Mouse (Mus musculus) forebrain, embryonic 14.5 days (tissue): ENCODE results near the gene Orai1. TPM values are rescaled to one million over a fixed set of nuclear protein-coding genes. Genes with fewer than 3 reads are reported as not detected.

Source experiments
- ATAC-seq: fragments of 200-750 bp; cut with Nextera tagmentation; 2 replicates; pipeline ENCODE4 v1.8.0; 2017; ENCODE audit warnings: mild to moderate bottlenecking, moderate library complexity
- DNase-seq: peaks from one replicate; pipeline ENCODE4 v3.0.0-alpha.2; 2015; ENCODE audit warnings: low spot score
- H3K27ac ChIP-seq: fragments of 300-500 bp; sonication (generic); 2 replicates; pipeline ENCODE4 v1.5.1; 2014; ENCODE audit warnings: low read depth, mild to moderate bottlenecking, control low read depth, low read length, moderate library complexity
- H3K27me3 ChIP-seq: fragments of 300-500 bp; sonication (generic); replicated peaks from 2 replicates; pipeline ENCODE4 v1.6.1; 2014; ENCODE audit warnings: low read length, control low read depth, mixed read lengths; ENCODE audit not compliant: control insufficient read depth, insufficient read depth
- H3K36me3 ChIP-seq: fragments of 300-500 bp; sonication (generic); 2 replicates; pipeline ENCODE4 v1.6.1; 2014; ENCODE audit warnings: low read length, control low read depth; ENCODE audit not compliant: control insufficient read depth, insufficient read depth
- H3K4me1 ChIP-seq: fragments of 300-500 bp; sonication (generic); 2 replicates; pipeline ENCODE4 v1.6.1; 2014; ENCODE audit warnings: antibody characterized with exemption, low read length, control low read depth; ENCODE audit not compliant: control insufficient read depth, insufficient read depth
- H3K4me2 ChIP-seq: fragments of 300-500 bp; sonication (generic); 2 replicates; pipeline ENCODE4 v1.6.1; 2014; ENCODE audit warnings: mild to moderate bottlenecking, control low read depth, low read length
- H3K4me3 ChIP-seq: fragments of 300-500 bp; sonication (generic); 2 replicates; pipeline ENCODE4 v1.5.1; 2014; ENCODE audit warnings: low read depth, low read length, control low read depth
- H3K9ac ChIP-seq: fragments of 300-500 bp; sonication (generic); 2 replicates; pipeline ENCODE4 v1.6.1; 2014; ENCODE audit warnings: mild to moderate bottlenecking, low read length, control low read depth, moderate library complexity
- H3K9me3 ChIP-seq: fragments of 300-500 bp; sonication (generic); replicated peaks from 2 replicates; pipeline ENCODE4 v1.6.1; 2016; ENCODE audit warnings: low read length, control low read depth, mixed read lengths; ENCODE audit not compliant: control insufficient read depth
- WGBS: fragments of 180-500 bp; shearing (Covaris S2); extraction: QIAGEN DNeasy Blood & Tissue Kit; methylation state at CpG from one replicate; pipeline ENCODE4 v1.1.7; 2014; 5-methylcytosine and 5-hydroxymethylcytosine counted together
- polyA plus RNA-seq: library from polyadenylated mRNA; unstranded; fragments of >200 nt; fragmentation: Nextera tagmentation; extraction: Ambion mirVana; gene quantifications from 2 replicates; pipeline ENCODE4 v1.2.1, GENCODE M21; 2014

The Orai1 gene
- polyA plus RNA-seq, 1 experiment from 2014 or later = 13.8 TPM

DNA sequence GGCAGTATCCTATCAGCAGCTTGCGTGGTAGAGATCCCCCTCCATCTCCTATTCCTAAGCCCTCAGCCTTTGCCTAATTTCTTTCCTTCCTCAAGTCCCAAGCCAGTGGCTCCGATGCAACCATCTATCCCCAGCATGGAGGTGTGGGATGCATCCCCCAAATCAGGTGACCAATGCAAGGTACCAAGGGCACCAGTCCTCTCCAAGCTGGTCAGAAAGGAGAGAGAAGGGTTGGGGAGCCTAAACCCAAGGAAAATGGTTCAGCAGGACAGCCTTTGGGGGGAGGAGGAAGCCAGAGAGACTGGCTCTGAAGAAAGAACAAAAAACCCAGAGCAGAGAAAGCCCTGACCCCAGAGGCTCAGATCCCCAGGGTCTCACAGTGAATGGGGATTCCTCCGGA lies 29.6 kb upstream of the Orai1 start:
- no peak overlapping the region for H3K27ac ChIP-seq
- no peak for ATAC-seq
- 40% methylated on average over 3 of the region's 3 CpGs for WGBS
- 0 out of 2 replicates have a peak, but pooled peaks cover 7% of the 10 kb centered on the region for H3K36me3 ChIP-seq
- H3K27me3 ChIP-seq = no peaks in the 10 kb centered on the region
- H3K4me3 ChIP-seq = no peak overlapping the region
- peaks cover 34% of the 10 kb centered on the region for H3K4me1 ChIP-seq
- DNase-seq = no peak
- H3K9ac ChIP-seq = peak overlapping the region; percentile 37
- peak overlapping the region; percentile 82; the same call in 1 of the 2 replicates for H3K4me2 ChIP-seq
- no peaks in the 10 kb centered on the region for H3K9me3 ChIP-seq

DNA sequence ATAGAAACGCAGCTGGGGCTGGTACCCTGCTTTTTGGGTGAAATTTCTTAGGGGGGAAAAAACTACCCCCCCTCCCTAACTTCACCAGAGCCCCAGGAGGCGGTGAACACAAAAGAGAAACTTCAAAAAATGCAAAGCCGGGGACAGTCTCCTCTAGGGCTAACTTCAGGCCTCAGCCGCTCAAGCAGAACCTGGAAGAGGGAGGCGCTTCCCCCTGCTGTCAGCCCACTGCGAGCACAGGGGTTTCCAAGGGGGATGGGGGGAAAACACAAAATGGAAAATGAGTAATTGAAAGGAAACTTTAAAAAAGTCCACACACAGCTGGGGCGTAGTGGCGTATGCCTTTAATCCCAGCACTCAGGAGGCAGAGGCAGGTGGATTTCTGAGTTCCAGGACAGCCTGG lies 28.8 kb upstream of the Orai1 start:
- WGBS = 30% methylated on average over 8 of the region's 8 CpGs
- Histone ChIP-seq H3K4me1 (peaks cover 40% of the 10 kb centered on the region), H3K9me3 (no peaks in the 10 kb centered on the region), H3K27ac (no peak overlapping the region), H3K9ac (peak overlapping the region; percentile 25; the same call in 1 of the 2 replicates), H3K4me2 (peak overlapping the region; percentile 82), H3K36me3 (0 out of 2 replicates have a peak, but pooled peaks cover 5% of the 10 kb centered on the region), H3K4me3 (0 out of 2 replicates have a peak overlapping the region, but pooled peaks have one; percentile 4), H3K27me3 (no peaks in the 10 kb centered on the region)
- ATAC-seq = no peak
- DNase-seq = no peak

- 3% methylated on average over 39 of the region's 39 CpGs for WGBS
- no peak overlapping the region; the same call in 1 of the 2 replicates for H3K27ac ChIP-seq
- peaks cover 48% of the 10 kb centered on the region for H3K4me1 ChIP-seq
Observed at GRCm38 (mm10) chr5:122987211-122988020, 27.5 kb upstream of the Orai1 start.

GRCm38 (mm10) chr5:122988021-122988751 lies 26.7 kb upstream of the Orai1 start:
- under 1% methylated on average over 38 of the region's 41 CpGs for WGBS
- peak overlapping the region; percentile 82 for H3K4me2 ChIP-seq
- ATAC-seq (peak; percentile 30; the same call in 1 of the 2 replicates), DNase-seq (peak; percentile 70)
- peak overlapping the region; percentile 73 for H3K27ac ChIP-seq
- H3K27me3 ChIP-seq = no peaks in the 10 kb centered on the region
- peaks cover 48% of the 10 kb centered on the region for H3K4me1 ChIP-seq
- H3K36me3 ChIP-seq = no peaks in the 10 kb centered on the region
- H3K9me3 ChIP-seq = no peaks in the 10 kb centered on the region
- peak overlapping the region; percentile 82 for H3K9ac ChIP-seq
- H3K4me3 ChIP-seq = peak overlapping the region; percentile 59

More at GRCm38 (mm10) chr5:122987211-122988020, 27.5 kb upstream of the Orai1 start:
- Histone ChIP-seq H3K9ac (peak overlapping the region; percentile 82), H3K36me3 (no peaks in the 10 kb centered on the region), H3K4me2 (peak overlapping the region; percentile 82), H3K27me3 (no peaks in the 10 kb centered on the region), H3K4me3 (peak overlapping the region; percentile 59), H3K9me3 (no peaks in the 10 kb centered on the region)
- DNase-seq (peak; percentile 53), ATAC-seq (peak; percentile 35; the same call in 1 of the 2 replicates)

DNA sequence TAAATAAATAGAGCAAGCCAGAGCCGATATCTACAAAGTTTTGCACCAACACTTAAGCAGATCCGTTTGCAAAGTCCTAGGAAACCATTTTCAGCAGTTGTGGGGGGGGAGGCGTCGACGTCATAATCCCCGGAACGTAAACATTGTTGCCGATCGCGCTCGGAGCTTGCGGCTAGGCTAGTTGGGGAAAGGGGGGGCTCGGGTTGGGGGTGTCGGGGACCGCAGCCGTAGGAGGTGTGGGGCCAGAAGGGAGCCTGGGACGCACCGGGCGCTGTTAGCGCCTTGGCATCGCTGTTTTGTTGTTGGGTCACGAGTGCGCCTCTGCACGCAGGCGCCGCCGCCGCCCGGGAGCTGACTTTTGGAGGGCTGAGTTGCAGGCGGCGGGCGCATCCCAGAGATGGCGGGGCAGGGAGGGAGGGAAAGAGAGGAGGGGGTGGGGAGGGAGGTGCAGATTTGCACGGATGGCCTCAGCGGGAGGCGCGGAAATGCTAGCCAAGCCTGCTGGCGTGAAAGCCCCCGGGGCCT lies 25.8 kb upstream of the Orai1 start:
- Histone ChIP-seq H3K4me3 (peak overlapping the region; percentile 59), H3K36me3 (no peaks in the 10 kb centered on the region), H3K9ac (peak overlapping the region; percentile 82), H3K27me3 (no peaks in the 10 kb centered on the region), H3K4me1 (peaks cover 48% of the 10 kb centered on the region), H3K27ac (peak overlapping the region; percentile 90), H3K9me3 (no peaks in the 10 kb centered on the region), H3K4me2 (peak overlapping the region; percentile 82)
- DNase-seq (peak; percentile 84), ATAC-seq (peak; percentile 79)
- under 1% methylated on average over 37 of the region's 39 CpGs for WGBS

DNA sequence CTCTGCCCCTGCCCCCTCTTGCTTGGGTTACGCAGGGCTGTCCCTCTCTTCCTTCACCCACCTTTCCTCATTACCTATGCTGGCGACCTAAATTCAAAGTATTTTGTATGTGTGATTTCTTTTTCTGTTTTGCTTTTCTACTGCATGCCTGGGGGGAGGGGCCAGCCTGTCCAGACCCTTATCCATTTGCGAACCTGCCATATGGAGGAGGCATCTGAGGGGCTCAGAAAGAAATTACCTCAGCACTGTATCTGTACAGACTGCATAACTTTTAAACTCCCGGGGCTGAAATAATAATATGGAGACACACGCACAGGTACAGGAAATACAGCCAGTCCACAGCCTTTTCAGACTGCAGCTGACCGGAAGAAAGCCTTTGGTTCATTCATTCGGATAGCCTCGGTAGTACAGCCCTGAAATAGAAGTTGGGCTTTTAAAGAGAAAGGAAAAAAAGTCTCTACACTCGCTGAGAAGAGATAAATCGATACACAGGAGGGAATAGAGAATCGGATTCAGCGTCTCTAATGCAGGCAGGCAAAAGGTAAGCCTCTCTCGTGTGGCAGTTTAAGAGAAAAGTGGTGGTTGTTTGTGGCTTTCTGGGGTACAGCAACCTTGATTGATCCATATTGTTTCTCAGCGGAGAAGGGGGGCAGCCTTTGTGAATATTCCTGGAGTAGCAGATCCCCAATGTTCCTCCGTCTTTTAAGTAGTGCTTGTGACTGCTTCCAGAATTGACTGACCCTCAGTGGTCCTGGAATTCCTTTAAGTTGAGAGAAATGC lies 25.1 kb upstream of the Orai1 start, which contains the start of gene Kdm2b:
Gene Kdm2b (minus strand): TSS at position 273 of the 780 bp plus-strand sequence.
- Histone ChIP-seq H3K27ac (peak within 1 kb of the TSS; percentile 90), H3K4me3 (peak within 1 kb of the TSS; percentile 59), H3K9ac (peak within 1 kb of the TSS; percentile 82), H3K4me2 (peak within 1 kb of the TSS; percentile 82), H3K4me1 (peaks cover 46% of the 10 kb centered on the region), H3K27me3 (no peaks in the 10 kb centered on the region), H3K9me3 (no peaks in the 10 kb centered on the region), H3K36me3 (peaks cover 2% of the 10 kb centered on the region; the same call in 1 of the 2 replicates)
- ATAC-seq (peak; percentile 64), DNase-seq (peak; percentile 65)
- WGBS = under 1% methylated on average over 15 of the region's 15 CpGs

DNA sequence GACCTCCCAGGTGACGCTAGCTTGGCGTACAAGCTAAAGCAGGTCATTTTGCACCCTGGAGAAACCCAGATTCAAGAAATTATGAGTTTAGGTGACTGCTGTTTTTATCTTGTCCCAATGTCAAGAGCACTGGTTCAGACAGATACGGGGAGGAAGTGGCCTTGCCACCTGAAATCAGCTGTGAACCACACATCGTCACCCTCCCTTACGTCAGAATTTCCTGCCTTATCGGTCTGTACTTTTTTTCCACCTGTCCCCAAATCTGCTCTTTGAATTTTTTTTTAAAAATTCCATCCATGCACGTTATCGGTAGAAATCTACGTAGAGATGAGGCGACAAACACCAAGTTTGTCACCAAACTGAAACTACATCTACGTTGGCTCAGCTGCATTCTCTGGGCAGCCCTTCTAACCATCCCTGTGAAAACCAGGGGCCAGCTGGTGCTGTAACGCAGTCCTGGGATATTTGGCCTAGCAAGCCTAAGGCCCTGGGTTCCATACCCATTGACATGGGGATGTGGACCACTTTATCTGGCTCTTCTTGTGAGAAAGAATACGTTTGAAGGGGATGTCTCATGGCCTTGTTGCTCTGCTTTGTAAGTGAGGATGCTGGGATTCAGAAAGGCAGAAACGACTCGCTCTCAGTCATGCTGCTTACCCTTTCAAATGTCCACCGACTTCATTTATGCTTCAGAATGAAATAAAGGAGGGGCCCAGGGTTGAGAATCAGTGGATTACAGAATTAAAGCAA lies 24.3 kb upstream of the Orai1 start:
- H3K27ac ChIP-seq = peak overlapping the region; percentile 90
- peaks cover 38% of the 10 kb centered on the region for H3K4me1 ChIP-seq
- WGBS = 11% methylated on average over 16 of the region's 16 CpGs
- H3K36me3 ChIP-seq = peaks cover 3% of the 10 kb centered on the region; the same call in 1 of the 2 replicates
- H3K9me3 ChIP-seq = no peaks in the 10 kb centered on the region
- peak overlapping the region; percentile 82 for H3K9ac ChIP-seq
- ATAC-seq = no peak
- DNase-seq = no peak
- no peaks in the 10 kb centered on the region for H3K27me3 ChIP-seq
- H3K4me2 ChIP-seq = peak overlapping the region; percentile 82
- H3K4me3 ChIP-seq = peak overlapping the region; percentile 59
